Mouse (Mus musculus) lung, postnatal 4 days (tissue): Measurements from ENCODE around the gene Cfc1.
"Not testable (repeated sequence)": the region's sequence is repeated elsewhere in the genome, so short reads cannot be mapped to it uniquely, and the experiment has no call there.

ENCODE experiments used
- DNase-seq, 2 experiments: peaks; one replicate each; pipeline ENCODE4 v3.0.0; 2021

Cfc1 gene

DNA sequence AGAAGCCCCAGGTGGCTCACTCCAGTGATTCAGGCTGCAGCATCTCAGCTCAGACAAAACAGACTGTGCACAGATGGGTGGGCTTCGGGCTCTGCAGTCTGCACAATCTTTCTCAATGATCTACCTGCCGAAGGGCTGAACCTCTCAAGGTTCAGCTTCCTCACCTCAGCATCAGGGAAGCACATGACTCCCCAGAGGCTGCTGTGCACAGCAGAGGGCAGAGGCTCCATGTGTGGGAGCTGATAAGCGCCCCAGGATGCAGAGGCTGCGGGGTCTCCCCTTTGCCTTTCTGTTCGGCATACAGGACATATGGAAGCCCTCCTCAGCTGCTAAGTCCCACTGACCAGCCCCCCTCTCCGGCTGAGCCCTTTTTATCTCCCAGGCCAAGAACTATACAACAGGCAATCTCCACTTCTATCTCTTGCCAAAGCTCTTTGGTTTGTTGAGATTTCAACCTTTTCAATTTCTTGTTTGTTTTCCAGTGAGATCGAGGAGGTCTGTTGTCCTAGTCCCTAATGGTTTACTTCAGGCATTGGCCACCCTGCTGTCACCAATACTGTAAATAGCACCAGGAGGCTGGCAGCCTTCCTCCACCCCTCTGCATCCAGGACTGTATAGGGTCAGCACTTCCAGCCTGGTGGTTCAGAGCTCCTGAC lies at the start of gene Cfc1:
TSS of gene Cfc1 (plus strand) at position 606 of the 656 bp plus-strand sequence.
- not testable (repeated sequence) for DNase-seq

DNA sequence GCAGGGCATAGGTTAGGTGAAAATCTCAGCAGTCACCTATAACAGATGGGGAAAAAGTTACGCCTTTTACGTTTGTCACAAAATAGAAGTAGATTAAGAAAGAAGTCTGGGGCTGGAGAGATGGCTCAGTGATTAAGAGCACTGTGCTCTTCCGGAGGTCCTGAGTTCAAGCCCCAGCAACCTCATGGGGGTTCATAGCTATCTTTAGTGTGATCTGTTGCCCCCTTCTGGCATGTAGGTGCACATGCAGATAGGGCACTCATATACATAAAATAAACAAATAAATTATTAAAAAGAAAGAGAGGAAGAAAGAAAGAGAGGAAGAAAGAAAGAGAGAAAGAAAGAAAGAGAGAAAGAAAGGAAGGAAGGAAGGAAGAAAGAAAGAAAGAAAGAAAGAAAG lies 48.1 kb upstream of the Cfc1 start:
- no peak for DNase-seq

DNA sequence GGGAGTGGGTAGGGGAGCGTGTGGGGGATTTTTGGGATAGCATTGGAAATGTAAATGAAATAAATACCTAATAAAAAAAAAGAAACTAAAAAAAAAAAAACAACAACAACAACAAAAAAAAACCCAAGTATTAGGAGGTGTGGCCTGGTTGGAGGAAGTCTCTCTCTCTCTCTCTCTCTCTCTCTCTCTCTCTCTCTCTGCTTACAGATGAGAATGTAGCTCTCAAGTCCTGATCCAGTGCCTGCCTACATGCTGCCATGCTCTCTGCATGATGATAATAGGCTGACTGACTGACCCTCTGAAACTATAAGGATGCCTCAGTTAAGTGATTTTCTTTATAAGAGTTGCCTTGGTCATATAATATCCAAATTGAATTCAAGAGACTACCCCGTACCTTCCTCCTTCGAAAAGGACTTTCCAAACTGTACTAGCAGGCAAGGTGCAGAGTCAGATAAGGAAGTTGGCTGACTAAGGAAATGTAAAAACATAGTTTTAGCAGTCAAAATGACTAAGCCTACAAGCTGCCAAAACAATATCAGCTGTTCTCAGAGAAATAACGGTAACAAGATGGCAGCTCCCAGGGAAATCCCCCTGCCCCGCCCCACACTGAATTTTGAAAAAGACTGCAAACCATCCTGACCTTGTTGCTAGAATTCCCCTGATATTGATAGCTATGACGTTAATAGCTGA lies 45.5 kb upstream of the Cfc1 start:
- DNase-seq: no peak

DNA sequence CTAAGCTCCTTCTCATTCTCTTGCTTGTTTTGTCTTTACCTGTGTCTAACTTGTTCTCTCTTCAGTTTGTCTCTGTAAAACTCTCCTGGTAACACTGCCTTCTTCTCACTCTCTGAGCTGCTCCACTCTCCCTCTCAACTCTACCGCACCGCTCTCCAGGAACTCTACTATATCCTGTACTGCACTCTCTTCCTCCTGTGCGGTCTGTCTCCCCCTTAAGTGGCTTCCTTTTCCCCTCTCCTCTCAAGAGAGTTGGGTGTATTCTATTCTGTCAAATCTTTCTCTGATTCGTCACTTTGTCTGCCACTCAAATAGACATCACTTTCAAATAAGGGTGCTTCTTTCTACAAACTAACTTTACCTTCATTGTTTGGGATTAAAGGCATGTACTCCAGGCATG lies 44.0 kb upstream of the Cfc1 start:
- DNase-seq: no peak

DNA sequence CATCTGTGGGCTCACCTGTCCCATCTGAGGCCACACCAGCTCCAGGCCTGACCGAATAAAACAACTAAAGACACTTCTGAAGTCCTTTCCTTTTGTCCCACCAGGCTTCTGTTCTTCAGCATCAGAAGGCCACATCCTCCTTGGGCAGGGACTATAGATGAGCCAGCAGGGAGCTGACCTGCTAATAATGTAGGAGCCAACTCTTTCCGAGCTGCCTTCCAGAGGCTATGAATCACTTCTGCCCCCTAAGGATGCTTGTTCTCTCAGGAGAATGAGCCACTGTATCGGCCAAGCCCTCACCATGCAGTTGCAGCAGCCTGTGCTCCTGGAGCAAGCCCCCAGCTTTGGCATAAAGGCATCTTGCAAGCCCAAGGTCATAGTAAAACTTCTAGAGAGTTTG lies 32.5 kb upstream of the Cfc1 start:
- no peak for DNase-seq

DNA sequence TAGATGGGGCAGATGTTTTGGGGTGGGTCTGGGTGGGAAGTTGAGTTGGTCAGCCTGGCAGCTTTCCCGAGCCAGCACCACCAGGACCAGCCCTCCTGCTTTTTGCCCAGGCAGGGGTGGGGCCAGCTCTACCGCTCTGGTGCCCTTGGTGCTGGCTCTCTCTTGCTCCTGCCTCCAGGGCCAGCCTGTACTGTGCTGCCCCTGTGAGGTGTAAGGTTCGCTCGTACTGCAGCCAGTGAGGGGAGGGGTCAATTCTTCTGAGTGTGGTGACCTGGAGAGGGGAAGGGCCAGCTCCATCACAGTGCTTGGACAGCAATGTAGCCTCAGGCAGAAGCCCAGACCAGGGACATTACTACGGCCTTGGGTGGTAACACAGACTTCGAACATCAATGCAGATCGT lies 30.1 kb upstream of the Cfc1 start:
- DNase-seq: no peak

DNA sequence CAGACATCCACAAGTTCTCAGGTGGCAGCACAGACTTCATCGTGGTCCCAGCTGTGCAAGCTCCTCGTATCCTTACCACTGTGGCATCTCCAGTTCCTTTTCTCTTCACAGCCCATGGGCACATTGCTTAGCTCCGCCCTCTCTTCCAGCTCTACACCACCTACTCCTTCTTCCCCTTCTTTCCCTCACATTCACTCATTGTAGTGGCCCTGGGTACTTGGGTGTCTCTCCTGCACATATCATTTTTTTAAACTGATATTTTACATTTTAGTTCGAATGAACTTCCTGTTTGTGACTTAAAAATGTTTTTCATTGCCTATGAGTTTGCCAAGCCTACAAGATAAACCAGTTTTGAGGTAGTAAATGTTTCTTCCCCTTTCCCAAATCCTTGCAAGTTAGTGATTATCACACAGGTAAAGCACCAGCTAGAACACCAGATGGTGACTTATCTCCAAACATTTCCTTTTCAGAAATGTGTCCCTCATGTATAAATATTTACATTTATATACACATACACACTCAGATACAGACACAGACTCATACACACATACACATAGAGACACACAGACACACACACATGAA lies 29.4 kb upstream of the Cfc1 start:
- DNase-seq: no peak

DNA sequence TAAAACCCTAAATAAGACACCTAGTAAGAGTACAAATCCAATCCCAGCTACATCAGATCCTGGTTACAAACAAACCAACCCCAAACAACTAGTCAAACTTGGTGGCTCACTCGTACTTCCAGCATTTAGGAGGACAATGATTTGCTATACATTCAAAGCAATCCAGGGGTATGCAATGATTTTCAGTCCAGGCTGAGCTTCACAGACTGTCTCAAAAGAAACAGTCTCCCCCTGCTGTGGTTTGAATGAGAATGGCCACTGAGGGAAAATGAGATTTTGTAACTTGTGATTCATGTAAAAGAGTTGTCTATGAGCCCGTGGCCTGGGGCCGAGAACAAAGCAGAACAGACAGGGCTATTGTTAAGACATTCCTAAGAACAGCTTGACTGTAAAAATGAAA lies 27.5 kb upstream of the Cfc1 start:
- no peak for DNase-seq

DNA sequence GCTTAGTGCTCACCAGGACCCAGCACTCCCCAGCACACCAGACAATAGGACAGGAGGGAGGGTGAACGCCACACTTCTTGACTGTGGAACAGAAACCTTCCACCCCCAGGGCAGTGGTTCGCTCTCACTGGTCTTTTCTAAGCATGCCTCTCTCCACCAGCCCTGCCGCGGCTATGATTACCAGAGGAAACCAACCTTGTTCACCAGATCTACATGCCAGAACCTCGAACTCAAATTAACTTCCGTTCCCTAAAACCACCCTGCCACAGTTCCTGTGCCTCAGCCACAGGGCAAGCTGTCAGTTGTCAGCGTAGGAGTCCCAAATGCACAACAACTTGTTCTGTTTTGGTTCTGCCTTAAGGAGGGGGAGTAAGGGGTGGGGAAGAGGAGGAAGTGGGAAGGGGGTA lies 24.9 kb upstream of the Cfc1 start:
- DNase-seq: no peak

DNA sequence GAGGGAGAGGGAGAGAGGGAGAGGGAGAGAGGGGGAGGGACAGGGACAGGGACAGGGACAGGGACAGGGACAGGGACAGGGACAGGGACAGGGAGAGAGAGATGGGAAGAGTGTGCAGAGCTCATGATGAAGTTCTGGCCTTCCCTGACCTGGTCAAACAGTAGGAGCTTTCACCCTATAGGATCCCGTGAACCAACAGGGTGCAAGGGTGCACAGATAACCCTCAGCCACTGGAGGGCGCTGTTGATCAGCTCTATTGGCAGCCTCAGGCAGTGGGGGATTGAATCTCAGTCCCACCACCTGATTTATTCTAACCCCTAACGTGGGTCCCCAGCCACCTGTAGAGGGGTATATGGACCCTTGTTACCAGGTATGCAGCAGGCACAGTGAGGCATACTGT lies 24.4 kb upstream of the Cfc1 start:
- DNase-seq: peak; percentile 28 to 57

DNA sequence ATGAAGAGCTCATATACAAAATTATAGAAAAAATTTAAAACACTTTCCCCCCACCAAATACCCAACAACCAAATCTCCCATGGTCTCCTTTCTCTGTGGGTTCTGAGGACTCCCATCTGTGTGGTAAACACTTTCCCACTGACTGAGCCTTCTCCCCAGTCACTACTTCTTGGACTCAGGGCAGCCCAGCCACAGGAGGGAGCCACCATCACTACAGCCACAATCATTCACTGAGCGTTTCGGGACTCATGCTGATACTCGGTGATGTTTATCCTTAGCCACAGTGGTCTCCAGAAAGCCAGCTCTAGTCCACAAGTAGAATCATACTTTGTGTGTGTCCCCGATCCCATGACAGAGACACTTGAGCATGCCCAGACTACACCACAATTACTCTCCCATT lies 22.4 kb upstream of the Cfc1 start:
- no peak for DNase-seq

DNA sequence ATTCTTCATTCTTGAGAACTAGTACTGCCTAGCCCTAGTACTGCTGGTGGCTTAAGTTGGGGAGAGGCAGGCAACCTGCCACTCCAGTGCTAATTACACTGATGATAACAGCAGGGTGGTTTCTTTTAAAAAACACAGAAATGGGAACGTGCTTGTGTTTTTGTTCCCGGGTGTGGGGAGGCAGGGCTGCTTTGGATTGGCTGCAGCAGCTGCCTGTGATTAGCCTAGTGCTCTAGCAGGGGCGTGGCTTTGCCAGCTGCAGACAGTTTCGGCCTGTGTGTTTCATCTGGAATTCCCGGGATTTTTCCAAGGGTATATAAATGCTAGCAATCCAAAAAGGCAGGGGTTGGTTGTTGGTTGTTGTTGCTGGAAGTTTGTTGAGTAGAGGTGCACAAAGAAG lies 18.9 kb upstream of the Cfc1 start:
- no peak for DNase-seq

DNA sequence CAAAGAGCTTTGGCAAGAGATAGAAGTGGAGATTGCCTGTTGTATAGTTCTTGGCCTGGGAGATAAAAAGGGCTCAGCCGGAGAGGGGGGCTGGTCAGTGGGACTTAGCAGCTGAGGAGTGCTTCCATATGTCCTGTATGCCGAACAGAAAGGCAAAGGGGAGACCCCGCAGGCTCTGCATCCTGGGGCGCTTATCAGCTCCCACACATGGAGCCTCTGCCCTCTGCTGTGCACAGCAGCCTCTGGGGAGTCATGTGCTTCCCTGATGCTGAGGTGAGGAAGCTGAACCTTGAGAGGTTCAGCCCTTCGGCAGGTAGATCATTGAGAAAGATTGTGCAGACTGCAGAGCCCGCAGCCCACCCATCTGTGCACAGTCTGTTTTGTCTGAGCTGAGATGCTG lies 18.2 kb upstream of the Cfc1 start:
- not testable (repeated sequence) for DNase-seq

DNA sequence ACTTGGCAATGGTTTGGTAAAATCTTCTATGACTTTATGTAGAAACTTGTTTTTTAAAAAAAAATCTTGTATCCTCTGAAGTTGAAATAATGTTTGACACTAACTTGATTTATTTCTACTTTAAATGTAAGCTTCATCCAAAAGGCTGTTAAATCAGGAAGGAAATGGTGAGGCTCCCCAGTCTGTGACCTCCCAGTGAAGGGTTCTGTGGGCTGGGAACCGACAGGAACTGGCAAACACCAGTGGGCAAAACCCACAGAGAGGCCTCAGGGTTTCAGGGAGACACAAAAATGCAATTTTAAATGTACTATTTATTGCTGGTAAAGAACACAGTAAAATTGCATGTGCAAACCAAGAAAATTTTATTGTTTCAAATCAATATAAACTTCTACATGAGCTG lies 17.7 kb upstream of the Cfc1 start:
- DNase-seq: not testable (repeated sequence)

DNA sequence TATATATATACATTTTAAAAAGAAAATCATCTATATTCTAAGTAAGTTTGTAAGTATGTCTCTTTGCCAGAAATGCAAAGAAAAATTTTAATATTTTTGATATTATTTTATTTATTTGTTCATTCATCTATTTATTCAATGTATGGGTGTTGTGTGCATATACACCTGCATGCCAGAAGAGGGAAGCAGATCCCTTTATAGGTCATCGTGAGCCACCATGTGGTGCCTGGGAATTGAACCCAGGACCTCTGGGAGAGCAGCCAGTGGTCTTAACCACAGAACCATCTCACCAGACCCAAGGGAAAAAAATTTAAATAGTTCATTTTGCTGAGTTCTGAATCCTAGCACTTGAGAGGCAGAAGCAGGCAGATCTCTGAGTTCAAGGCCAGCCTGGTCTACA lies 17.2 kb upstream of the Cfc1 start:
- DNase-seq: no peak

DNA sequence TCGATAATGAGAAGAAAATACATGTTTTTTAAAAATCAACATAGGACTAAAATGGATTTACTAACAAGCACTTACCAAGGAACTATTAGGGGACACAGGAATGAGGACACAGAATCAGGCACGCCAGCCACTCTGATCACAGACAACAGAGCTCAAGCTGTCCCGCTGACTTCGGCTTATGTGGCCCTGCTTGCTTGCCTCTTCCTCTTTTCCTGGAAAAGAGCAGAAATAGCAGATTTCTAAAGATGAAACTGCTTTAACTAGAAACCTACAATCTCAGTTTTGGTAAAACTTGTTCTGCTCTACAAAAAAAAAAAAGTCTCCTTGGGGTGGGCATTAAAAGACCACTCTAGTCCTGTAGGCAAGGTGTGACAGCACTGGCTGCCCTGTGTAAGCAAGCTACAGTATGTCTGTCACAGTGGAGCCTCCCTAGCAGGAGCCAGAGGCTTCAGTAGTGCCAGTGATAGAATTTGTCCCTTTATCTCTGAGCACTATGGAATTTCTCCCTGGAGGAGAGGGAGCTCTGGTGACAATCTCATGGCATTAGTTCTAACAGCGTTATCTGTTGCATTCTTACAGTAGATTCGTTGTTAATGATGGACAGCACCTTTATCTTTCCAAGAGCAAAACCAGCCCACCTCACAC lies 13.1 kb upstream of the Cfc1 start:
- DNase-seq: no peak

DNA sequence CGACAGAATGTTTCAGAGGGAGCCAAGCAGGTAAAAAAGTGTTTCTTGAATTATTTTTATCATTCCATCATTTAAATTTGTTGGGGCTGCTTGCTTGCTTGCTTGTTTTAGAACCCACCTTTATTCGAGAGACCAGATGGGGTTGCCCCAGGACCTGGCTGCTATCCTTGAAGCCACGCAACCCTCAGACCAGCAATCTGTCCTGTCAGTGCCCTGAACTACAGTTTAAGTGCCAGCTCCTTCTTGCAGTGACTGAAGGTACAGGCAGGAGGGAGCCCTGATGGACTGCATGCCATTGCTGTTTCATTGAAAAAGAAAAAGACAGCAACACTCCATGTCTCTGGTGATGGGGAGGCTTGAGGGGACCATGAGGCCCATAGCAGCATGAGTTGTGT lies 12.6 kb upstream of the Cfc1 start:
- no peak for DNase-seq

DNA sequence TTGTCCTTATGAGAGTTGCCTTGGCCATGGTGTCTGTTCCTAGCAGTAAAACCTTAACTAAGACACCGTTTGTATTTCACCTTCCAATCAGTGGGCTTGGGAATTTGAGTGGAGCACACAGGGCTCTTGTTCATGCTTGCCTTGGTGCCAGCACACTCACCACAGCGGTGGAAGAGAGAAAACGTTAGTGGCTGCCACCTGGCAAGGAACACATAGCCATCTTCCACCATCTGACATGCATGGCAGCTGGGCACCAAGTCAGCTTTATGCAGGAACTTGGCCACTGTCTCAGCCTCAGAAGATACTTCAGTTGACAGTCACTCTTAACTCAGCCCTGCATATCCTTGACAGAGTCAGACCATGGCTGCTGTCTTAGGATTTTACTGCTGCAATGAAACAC lies 11.8 kb upstream of the Cfc1 start:
- DNase-seq: no peak

DNA sequence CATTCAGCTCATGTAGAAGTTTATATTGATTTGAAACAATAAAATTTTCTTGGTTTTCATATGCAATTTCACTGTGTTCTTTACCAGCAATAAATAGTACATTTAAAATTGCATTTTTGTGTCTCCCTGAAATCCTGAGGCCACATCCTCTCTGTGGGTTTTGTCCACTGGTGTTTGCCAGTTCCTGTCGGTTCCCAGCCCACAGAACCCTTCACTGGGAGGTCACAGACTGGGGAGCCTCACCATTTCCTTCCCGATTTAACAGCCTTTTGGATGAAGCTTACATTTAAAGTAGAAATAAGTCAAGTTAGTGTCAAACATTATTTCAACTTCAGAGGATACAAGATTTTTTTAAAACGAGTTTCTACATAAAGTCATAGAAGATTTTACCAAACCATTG lies 874 bp upstream of the Cfc1 start:
- DNase-seq: not testable (repeated sequence)

DNA sequence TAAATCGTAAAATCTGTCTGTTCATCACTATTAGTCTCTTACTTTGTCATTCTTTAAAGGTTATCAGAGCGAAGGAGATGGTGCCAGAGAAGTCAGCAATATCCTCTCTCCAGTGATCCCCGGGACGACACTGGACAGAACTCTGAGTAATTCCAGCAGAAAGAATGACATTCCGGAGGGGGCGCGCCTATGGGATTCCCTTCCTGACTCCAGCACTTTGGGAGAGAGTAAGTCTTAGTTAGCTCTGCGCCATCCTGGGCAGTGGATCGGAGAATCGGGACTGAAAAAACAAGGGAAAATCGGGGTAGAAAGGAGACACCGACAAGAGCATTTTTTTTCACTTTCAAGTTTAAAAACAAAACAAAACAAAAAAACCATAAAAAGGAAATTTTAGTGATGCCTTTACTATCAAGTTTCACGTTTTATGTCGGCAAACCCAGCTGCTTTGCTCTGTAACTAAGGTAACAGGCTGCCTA lies 881 bp downstream of the Cfc1 start:
- DNase-seq: no peak

DNA sequence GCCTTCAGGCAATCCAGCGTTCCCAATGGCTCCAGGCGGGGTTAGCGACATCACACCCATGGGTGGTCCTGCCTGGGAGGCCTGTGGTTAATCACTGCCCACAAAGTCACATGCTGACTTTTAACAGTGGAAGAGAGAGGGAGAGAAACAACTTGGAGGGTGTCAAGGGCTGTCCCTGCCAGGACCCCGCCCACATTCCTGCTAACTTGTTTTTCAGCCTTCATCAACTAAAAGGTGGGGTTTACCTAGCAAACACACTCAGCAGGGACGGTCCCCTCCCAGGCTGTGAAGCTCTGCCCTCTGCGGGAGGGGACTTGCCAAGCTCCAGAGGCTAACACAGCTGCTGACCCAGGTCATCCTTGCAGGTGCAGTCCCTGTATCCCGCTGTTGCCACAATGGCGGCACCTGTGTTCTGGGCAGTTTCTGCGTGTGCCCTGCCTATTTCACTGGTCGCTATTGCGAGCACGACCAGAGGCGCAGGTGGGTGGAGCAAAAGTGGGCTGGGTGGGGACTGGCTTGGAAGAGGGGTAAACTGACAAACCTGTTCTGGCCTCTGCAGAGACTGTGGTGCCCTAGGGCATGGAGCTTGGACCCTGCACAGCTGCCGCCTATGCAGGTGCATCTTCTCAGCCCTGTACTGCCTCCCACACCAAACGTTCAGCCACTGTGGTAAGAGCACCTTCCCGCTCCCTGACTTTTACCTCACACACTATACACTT lies 1.5 kb downstream of the Cfc1 start:
- DNase-seq: peak; percentile 42 to 63

DNA sequence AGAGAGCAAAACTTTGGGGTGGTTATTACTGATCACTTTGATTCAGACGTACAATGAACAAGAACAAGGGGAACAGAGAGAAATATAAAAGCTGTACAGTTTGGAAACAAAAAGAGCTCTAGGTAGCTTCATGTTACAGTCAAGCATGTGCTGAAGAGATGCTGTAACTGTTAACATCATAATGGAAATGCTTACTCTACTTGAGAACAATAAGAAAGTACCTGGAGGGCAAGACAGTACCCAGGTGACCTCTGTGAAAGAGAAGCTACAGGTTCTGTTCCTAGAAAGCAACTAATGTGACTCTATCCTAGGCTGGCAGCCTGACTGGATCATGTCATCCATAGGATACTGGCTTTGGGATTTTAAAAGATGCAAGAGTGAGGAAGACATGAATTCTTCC lies 11.6 kb downstream of the Cfc1 start:
- DNase-seq: no peak

DNA sequence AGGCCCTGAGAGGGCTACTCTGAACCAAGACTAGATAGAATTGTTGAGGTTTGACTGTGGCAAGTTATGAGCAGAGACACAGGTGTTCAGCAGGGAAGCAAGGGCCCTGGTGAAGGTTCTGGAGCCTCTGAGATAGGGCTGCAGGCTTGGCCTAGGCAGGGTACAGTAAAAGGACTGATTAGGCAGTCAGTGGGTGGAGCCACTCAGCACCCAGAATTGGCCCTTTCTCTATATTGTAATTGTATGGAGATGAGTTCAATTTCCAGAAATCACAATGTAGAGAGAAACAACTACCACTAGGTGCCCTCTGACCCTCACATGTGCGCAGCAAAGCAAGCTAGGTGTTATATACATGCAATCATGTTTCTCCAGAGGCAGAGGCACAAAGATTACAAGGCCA lies 18.2 kb downstream of the Cfc1 start:
- DNase-seq: no peak
